Mouse (Mus musculus): ENCODE measurements around the gene Ganc. TPM values are rescaled to one million over a fixed set of nuclear protein-coding genes. Genes with fewer than 3 reads are reported as not detected.

Ganc gene
- 10 to 100 TPM; 21.6 to 25.2 TPM for total RNA-seq (2021)

DNA sequence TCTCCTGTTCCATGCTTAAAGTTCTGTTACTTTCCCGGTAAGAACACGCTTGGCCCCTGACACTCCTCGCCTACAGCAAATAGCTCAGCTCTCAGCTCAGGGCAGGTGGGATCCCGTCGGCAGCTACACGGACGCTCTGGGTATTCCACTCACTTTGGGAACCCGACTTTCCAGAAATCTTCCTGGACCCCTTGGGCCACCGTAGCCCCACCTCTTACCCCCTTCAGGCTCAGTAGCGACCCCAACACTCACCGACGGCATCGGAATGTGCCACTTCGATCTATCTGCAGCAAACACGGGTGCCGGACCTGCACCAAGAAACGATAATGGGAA, at the start of gene Ganc:
Ganc (plus strand) TSS at position 244 of the 333 bp plus-strand sequence.
- intact Hi-C loops (cut with DNase I) = loop anchor here (5.0 kb wide), 1 partner anchor 51 kb away; the partner anchor contains the start of gene Vps39
- DNase-seq = no peak

DNA sequence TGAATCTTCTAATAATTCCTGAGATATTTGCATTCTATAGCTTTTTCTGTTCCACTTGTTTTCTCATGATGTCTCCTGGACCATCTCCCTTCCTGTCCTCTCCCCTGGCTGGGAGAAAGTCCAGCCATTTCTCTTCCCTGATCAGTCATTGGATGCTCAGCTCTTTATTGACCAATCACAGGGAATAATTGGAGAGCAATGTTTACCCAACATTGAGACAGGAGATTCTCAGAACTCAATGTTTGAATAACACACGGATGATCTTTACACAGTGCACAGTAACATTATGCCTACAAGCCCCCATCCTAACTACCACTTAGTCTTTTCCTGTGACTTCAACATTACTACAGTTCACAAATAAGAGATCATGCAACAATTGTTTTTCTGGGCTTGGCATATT, 43.3 kb upstream of the Ganc start:
- intact Hi-C loops (cut with DNase I) = no loop called here
- DNase-seq = no peak

DNA sequence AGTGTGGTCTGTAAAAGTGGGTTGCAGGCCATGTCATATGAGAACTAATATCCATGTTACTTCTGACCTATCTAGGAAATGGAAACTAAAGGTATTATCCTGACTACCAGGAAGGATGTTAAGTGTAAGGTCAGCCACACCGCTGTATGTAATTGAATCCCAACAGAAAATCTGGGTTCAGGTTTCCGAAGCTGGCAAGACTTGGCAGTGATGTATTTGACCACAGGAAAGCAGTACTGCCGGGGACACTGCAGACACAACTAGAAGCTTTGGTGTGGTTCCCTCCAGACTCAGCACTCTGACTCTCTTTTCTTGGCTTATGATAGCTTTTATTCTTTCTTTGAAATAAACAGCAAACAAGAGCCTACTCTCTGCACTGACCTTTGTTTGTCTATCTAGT, 37.2 kb upstream of the Ganc start:
- intact Hi-C loops (cut with DNase I) = no loop called here
- DNase-seq = no peak

- intact Hi-C loops (cut with DNase I) = no loop called here
- no peak for DNase-seq
These were observed 36.1 kb upstream of the Ganc start for GRCm38 (mm10) chr2:120367416-120368207.

GRCm38 (mm10) chr2:120373858-120374257, 29.8 kb upstream of the Ganc start:
- DNase-seq = no peak
- intact Hi-C loops (cut with DNase I) = no loop called here

DNA sequence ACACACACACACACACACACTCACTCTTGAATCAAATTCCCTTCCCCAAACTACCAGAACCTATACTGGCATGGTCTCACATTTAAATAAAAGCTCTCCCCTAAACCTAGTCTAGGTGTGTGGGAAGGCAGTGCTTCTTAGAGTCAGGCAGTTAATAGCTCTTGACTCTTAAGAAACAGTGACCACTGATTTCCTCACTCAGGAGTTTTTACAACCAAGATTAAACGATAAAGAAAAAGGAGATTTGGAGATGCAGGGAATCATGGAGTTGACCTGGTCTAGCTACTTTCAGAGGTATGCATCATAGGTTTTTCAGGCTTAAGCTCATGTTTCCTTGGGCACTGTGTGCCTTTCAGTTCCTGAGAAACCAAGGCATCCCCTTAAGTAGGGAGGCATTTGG, 17.4 kb upstream of the Ganc start:
- intact Hi-C loops (cut with DNase I) = no loop called here
- DNase-seq = no peak

GRCm38 (mm10) chr2:120387291-120387690, 16.4 kb upstream of the Ganc start:
- no peak for DNase-seq

DNA sequence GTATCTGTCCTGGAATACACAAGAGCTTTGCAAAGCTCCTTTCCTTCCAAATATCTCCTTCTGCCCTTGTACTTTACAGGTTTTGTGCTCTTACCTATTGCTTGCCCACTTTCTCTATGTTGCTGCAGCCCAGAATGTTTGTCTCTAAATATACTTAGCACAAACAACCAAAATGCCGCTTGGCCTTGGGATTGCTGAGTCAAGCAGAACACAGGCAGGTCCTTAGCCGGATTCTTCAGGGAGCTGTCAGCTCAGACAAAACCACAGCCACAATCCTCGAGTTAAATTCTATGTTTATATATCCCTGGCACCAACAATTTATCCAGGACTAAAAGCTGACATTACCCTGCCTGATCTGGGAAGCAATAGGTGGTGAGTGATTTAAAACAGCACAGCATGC, 14.3 kb upstream of the Ganc start:
- no peak for DNase-seq
- intact Hi-C loops (cut with DNase I) = no loop called here

More at GRCm38 (mm10) chr2:120387291-120387690, 16.4 kb upstream of the Ganc start:
- intact Hi-C loops (cut with DNase I) = no loop called here

- DNase-seq = no peak
- intact Hi-C loops (cut with DNase I) = no loop called here
These were observed 12.8 kb upstream of the Ganc start for GRCm38 (mm10) chr2:120390934-120391333.

DNA sequence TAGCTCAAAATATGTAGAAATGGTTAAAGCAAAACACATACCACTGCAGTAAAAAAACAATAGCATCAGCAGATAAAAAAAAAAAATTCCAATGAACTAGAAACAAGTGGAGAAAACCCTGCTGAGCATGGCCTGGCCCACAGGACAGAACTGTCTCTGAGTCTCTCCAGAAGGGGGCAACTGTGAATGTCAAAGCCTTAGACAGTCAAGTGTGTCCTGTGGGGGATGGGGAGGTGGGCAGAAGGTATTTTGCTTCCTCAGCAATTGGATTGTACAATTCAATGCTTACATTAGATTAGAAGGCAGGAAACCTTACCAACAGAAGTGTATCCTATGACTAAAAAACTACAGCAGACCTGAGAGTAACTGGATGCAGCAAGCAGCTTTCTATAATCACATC, 11.3 kb upstream of the Ganc start:
- no peak for DNase-seq
- intact Hi-C loops (cut with DNase I) = no loop called here

- DNase-seq = no peak
- intact Hi-C loops (cut with DNase I) = no loop called here
These were observed 5.7 kb upstream of the Ganc start for GRCm38 (mm10) chr2:120397951-120398350.

- intact Hi-C loops (cut with DNase I) = loop anchor here (5.0 kb wide), 1 partner anchor 51 kb away; the partner anchor contains the start of gene Vps39
- DNase-seq = no peak
These were observed 883 bp upstream of the Ganc start for GRCm38 (mm10) chr2:120402813-120403212.

- peak; percentile 95 to 96 for DNase-seq
- intact Hi-C loops (cut with DNase I) = loop anchor here (5.0 kb wide), 1 partner anchor 52 kb away; the partner anchor contains the start of gene Vps39
These were observed 508 bp downstream of the Ganc start, which contains the start of gene Tmem87a for GRCm38 (mm10) chr2:120403986-120404822. Gene Tmem87a (minus strand): TSS chr2:120404113.

DNA sequence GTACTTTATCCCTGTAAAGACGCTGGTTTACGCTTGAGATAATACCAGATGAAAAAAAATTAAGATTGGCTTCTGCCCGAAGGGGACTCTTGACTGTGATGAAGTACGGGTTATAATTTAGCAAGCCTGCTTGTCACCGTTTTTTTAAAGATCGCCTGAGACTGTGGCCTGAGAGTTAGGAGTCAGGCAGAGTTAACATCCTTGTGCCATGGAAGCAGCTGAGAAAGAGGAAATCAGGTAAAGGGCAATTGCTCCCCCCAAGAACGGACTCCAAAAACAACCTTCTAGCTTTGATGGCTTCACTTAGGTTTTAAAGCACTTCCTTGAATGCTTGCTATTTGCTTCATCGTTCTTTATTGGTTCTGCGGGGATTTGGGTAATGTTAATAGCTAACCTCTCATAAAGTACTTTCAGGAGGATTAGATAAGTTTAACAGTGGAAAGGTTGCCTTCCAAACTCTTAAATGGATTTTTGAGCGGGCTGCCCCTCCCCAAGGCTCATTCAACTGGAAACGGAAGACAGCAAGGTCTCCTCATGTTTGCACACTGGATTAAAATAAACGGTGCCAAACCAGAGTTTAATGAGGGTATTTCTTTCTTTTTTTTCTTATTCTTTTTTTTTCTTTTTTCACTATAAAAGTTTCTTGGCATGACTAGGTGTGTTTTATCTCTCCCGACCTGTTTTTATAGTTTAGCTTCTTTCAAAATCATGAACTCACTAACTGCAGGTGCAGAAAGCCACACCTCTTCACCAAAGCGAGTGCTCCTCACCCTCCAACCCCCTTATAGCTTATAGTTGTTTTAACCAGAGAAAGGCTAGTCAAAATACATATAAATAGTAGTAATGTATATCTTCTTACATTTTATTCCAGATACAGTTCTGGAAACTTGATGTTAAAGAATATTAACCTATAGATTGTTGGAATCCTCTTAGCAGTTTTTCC, 1.4 kb downstream of the Ganc start:
- intact Hi-C loops (cut with DNase I) = loop anchor here (5.0 kb wide), 1 partner anchor 53 kb away; the partner anchor contains the start of gene Vps39
- peak in 1 of 2 experiments; percentile 14 for DNase-seq

- DNase-seq = no peak
- intact Hi-C loops (cut with DNase I) = no loop called here
These were observed 7.5 kb downstream of the Ganc start for GRCm38 (mm10) chr2:120411096-120411628.

GRCm38 (mm10) chr2:120414113-120414512, 10.4 kb downstream of the Ganc start:
- DNase-seq = no peak
- intact Hi-C loops (cut with DNase I) = no loop called here

DNA sequence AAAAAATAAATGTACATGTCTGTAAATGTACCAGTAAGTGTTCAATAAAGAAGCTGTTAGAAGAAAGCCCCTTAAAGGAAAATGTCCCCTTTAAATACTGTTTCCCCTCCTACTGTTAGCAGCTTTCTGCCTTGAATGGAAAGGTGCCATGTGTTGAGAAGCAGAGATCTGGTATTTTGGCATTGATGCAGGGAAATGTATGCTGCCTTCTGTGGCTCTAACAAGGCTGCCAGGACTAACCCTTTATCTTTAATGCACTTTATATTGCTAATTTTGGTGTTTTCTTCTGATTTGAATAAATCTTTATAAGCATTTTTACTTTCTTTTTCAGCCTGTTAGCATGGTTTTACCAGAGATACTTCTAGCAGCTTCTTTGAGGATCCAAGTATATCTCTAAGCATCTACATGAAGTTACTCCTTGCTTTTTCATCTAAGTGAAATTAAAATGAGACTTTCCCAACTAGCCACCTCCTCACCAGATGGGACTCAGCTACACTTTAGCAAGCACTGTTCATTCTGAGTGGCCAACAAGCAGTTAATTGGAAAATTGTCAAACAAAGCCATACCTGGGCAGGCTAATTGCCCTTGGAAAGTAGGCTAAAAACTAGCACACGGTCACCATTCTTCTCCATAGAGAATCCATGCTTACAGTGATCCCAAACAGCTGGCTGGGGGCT, 11.2 kb downstream of the Ganc start:
- DNase-seq = no peak
- intact Hi-C loops (cut with DNase I) = no loop called here

DNA sequence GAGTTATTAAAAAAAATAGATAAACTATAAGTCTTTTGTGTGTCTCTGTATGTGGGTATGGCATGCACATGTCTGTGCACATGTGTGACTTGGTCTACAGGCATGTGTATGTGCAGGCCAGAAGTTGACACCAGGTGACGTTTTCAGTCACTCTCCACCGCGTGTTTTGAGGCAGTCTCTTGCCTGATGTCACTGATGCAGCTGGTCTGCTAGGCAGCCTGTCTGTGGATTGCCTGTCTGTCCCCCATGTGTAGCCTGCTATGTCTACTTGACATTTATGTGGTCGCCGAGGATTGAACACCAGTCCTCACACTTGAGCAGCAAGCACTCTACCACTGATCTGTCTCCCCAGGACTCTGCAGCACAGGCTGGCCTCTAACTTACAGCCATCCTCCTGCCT, 20.7 kb downstream of the Ganc start:
- intact Hi-C loops (cut with DNase I) = no loop called here
- DNase-seq = no peak

- intact Hi-C loops (cut with DNase I) = no loop called here
- no peak for DNase-seq
These were observed 40.8 kb downstream of the Ganc start for GRCm38 (mm10) chr2:120444486-120444885.

- DNase-seq = no peak
- intact Hi-C loops (cut with DNase I) = no loop called here
These were observed 42.7 kb downstream of the Ganc start for GRCm38 (mm10) chr2:120446373-120446772.

Measured in heart, postnatal 36 days (tissue).